Mouse (Mus musculus): ENCODE data around the gene Vash2.

DNA sequence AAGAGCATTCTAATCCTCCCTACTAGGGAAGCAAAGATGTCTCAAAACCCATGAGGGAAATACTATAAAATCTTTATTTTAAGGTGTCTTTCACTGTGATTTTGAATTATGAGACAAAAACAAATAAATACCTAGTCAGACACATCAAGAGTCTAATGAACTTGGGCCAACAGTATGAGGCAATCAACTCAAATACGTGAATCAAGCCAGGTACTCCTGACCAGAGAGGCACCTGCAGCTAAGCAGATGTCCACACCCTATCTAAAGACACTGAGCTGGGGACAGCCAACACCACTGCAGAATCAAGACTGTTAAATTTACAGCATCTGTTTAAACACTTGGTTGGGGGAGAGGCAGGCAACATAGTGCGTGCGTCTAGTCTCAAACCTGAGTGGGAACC, 75.0 kb downstream of the Vash2 start:
- TF ChIP-seq POLR2A (IDR thresholded peaks at IDR 0.05; ENCODE audit: insufficient read depth, low read depth, low read length) (no peak), CTCF (IDR thresholded peaks at IDR 0.05; ENCODE audit: insufficient read depth, low read depth, low read length) (no peak)
